Mouse (Mus musculus): Measurements from ENCODE around the gene Masp1. TPM values are rescaled to one million over a fixed set of nuclear protein-coding genes. Genes with fewer than 3 reads are reported as not detected.
A peak's percentile ranks its signal among the peaks of the same experiment; 100 is the strongest.

The Masp1 gene
- 10 to 100 TPM; 20.5 to 23.5 TPM for total RNA-seq (2021)
- long read RNA-seq, experiment 1, transcript Masp1-204 (9 exons, 2,035 nt), result major isoform, 7 of 26 reads
- long read RNA-seq, experiment 1, partial matches to known transcripts, result 2 of 26 reads
- long read RNA-seq, experiment 1, other reads (novel, unspliced or antisense), result 16 of 26 reads
- long read RNA-seq, experiment 2, transcript Masp1-204 (9 exons, 2,035 nt), result major isoform, 11 of 25 reads
- long read RNA-seq, experiment 2, partial matches to known transcripts, result 2 of 25 reads
- long read RNA-seq, experiment 2, other reads (novel, unspliced or antisense), result 10 of 25 reads

DNA sequence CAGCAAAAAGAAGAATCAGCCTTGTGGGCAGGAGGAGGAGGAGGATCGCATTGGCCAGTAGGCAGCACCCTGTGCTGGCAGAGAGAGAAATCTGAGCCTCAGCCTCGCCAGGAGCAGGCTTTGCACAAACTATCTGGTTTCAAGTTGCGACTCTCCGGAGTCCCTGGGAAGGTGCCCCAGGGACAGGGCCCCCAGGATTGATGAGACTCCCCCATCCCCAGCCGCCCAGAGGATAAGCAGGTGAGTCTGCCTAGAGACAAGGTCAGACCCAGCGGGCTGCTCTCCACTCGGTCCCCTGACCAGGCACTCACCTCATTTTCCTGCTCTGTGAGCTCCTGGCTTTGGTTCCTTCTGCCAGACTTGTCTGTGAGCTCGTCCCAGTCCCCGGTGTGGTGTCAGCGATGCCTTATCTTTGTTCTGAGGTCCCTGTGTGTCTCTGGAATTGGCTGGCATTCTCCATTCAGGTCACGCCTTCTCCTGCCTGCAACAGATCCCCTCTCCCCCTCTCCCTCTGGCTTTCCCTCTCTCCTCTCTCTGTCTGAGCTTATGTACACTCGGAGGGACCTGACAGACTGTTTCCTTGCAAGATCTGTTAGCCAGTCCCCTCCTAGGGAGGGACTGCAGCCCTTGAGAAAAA is at the start of gene Masp1, which contains the start of gene Rtp4:
Masp1 (minus strand) TSS at position 581 of the 637 bp plus-strand sequence.
Rtp4 (plus strand) TSS at position 57 of the 637 bp plus-strand sequence.
- peak; percentile 28 to 44 for DNase-seq
- intact Hi-C loops (cut with DNase I), result no loop called here

DNA sequence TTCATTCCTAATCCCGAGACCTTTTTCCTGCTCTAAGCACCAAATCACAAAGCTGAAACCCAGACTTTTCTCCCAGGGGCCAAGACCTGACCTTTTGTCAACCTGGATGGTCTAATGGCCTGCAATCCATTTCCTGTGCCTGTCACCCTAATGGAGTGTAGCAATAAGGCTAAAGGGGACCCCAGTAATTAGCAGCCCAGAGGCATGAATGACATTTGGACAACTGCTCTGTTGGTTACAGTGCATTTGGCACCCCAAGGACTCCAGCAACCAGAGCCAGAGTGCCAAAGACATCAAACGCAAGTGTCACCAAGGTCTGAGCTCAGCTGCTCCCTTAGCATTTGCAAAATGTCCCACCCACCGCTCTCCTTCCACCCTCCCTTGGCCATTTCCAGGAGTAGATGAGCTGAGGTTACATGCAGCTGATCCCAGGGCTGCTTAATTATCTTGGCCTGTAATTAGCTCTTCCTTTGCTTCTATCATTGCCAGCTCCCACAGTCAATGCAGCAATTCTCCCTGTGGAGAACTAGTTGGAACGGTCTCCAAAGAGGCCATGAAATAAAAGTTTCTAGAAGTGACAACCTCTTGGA is 47.8 kb upstream of the Masp1 start:
- intact Hi-C loops (cut with DNase I), result no loop called here
- no peak for DNase-seq

DNA sequence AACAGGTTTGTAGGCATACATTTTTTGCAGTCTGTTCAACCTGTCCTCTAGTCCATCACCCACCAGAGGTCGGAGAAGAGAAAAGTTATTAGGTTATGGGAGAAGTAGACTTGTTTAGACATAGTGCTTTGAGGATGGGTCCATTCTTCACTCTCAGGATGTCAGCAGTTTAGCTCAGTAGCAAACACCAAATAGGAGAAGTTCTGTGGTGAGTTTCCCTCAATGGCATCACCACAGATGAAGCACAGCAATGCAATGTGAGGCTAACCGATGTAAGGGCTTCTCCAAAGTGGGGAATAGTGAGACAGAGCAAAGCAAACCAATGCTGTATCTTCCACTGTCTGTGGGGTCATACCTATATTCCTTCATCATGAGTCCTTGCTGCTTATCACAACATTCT is 37.1 kb upstream of the Masp1 start:
- no peak for DNase-seq
- intact Hi-C loops (cut with DNase I), result no loop called here

DNA sequence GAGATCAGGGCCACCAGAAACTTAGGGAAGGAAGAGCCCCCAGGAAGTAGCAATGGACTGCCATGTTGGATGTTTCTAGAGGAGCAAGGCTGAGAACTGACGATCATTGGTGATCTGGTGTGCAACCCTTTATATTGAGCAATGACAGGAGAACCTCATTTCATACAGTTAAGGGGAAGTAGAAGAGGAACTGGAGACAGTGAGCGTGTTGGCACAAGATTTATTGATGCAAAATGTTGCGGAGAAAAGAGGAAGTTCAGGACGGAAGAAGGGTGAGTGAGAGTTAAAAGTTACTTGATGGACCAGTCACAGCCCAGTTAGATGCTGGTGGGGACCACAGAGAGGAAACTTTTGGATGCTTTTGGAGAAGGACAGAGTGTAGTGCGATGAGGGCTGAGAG is 36.6 kb upstream of the Masp1 start:
- no peak for DNase-seq
- intact Hi-C loops (cut with DNase I), result no loop called here

DNA sequence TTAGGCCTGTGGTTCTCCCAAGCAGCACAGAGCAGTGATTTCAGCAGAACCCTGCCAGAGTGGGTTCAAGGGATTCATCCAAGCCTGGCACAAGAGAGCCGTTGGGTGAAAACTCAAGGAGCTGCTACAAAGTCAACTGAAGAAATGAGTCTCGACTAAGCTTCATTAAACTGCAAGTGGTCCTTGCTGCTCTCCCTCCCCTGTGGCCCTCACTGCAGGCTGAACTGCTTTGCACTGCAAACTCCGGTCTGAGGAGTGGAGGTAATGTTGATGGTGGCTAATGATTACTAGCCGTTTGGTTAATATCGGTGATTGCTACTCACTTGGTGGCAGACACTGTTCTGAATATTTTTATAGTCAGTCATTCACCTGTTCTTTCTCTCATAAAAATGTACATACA is 34.1 kb upstream of the Masp1 start:
- intact Hi-C loops (cut with DNase I), result no loop called here
- DNase-seq, result no peak

DNA sequence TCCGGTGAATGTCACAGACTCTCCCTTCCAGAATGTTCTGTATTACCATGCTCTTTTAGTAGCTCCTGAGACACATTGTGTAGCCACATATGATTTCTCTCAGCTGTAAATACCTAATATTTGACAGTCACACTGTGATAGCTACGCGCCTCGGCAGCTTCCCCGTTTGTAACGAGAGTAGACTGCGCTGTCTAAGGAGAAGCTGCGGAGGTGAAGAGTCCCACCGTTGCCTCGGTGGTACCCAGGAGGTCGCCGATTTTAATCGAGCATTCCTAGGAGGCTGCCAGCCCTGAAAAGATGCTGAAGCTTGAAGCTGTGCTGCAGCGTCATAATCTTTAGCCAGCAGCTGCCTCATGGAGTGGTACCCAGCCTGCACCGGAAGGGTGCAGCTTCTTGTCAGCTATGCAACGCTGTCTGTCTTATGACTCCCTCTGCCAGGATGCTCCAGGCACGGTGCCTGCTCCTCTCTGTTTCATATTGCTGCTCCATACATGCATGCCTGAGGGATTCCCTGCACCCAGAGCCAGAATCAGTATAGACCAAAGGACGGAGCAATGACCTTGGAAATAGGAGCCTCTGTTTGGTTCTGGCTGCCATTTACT is 30.5 kb upstream of the Masp1 start:
- DNase-seq, result no peak
- intact Hi-C loops (cut with DNase I), result loop anchor here (1.0 to 2.0 kb wide), 2 partner anchors 348 to 402 kb away; no protein-coding TSS in a partner anchor

DNA sequence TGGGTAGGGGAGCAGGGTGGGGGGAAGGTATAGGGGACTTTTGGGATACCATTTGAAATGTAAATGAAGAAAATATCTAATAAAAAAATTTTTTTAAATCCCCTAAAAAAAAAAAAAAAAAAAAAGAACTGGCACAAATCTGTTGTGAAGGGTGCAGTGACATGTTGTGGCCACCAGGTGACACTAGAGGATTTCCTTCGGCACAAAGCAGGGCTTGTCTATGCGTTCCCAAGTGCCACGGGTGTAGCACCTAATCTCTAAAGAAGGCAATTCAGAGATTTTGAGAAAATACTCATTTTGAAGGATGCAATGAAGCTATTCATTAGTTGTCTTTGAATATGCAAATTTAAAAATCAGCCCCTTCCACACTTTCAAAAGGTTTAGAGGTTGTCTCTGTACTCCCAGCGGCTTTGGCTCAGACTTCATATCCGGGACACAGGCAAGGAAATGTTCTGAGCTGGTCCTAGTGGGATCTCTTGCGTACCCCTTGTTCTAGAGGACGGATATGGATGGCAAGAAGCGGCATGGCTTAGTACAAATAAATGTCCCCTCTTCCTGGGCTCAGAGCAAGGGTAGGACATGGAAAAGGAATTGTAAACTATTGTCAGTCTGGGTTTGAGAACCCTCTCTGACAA is 29.8 kb upstream of the Masp1 start:
- intact Hi-C loops (cut with DNase I), result loop anchor here (1.0 to 2.0 kb wide), 2 partner anchors 349 to 402 kb away; no protein-coding TSS in a partner anchor
- peak; percentile 43 to 72 for DNase-seq

DNA sequence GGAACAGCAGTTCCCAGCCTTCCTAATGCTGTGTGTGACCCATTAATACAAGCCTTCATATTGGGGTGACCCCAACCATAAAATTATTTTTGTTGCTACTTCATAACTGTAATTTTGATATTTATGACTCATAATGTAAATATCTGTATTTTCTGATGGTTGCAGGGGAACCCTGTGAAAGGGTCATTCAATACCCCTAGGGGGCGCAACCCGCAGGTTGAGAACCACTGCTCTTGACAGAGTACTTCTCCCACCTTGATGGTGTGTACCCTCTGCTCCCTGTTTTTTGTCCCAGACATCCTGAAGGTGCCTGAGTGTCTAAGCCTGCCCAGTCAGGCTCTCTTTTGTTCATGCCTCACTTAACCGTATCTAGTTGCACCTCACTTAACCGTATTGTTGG is 27.2 kb upstream of the Masp1 start:
- intact Hi-C loops (cut with DNase I), result loop anchor here (1.0 kb wide), 1 partner anchor 95 kb away; no protein-coding TSS in a partner anchor
- no peak for DNase-seq

DNA sequence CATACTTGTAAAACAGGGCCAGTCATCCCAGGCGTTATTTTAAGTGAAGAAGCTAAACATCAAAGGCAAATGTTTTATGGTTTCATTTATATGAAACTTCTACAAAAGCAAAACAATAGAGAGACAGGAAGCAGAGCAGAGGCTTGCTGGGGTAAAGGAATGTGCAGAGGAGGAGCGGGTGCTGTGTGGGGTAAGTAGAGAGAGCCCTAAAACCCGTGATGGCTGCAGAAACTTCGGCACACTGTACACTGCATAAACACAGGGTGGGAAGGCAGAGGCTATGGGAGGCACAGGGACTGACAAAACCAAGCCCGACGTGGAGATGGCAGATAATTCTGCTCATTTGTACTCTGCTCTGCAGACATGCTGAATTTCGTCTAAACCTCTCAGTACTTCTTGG is 23.7 kb upstream of the Masp1 start:
- intact Hi-C loops (cut with DNase I), result no loop called here
- DNase-seq, result no peak

DNA sequence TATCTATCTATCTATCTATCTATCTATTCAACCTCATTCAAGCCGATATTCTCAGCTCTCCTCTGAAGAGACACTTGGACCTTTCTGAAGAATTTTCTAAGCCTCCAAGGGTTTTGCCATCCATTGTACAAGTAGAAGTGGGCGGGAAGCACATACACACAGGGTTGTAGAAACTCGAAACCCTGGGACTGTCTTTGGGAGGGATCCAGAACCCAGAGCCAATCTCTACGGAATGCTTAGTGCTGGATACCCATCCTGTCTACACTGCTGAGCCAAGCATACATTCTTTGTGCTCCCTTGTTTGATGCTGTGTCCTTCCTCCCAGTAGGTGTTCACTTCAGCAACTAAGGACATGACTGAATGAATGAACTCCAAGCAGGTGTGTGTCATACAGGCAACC is 22.3 kb upstream of the Masp1 start:
- no peak for DNase-seq

DNA sequence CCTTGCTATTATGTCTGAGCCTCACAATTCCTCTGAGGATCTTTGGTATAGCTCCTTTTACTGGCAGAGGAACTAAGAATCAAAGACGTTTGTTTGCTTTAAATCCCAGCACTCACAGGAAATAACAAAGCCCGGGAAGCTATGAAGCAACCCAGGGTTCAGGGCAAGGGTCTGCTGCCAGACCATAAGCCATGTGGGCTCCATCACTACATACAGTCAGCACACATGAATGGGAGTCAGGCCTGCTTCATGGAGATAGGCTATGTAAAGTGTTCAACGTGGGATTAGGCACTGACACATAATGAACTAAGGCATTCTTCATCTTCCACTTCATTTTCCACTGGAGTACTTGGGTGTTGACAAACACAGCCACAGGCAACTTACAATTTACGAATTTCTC is 20.4 kb upstream of the Masp1 start:
- no peak for DNase-seq
- intact Hi-C loops (cut with DNase I), result no loop called here

More for the DNA sequence above, 22.3 kb upstream of the Masp1 start:
- intact Hi-C loops (cut with DNase I), result no loop called here

DNA sequence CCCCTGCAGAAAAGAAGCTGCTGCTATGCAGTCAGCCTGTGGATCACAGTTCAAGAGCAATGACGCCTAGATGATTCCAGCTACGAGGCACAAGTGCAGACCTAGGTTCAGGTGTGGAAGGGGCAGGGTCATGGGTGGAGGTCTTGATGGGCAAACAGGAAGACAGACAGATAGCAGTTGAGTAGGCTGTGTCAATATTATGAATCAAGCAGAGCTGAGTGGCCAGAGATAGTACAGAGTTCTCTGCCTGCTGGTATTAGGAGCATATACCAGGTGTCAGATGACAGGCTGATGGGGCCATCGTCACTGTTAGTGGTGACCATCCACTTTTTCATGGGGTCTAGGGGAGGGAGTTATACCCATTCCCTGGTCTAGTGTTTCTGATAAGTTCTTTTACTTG is 13.1 kb upstream of the Masp1 start:
- DNase-seq, result no peak
- intact Hi-C loops (cut with DNase I), result no loop called here

DNA sequence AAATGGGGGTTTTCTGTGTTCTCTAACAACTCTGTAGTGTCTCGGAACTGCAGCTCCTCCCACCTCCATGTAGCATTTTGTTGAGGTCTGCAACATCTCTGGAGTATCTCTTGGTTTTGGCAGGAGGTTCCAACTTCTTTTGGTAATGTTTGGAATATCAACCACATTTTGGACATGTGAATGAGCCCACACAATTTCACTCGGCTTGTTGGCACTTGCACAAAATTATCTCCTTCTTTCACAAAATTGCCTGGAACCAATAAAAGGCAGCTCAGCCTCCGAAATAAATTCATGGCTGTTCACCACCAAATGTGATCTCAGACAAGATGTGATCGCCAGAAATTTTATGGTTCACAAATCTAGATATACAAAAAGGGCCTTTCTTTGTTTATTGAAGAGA is 8.6 kb upstream of the Masp1 start:
- intact Hi-C loops (cut with DNase I), result no loop called here
- no peak for DNase-seq

DNA sequence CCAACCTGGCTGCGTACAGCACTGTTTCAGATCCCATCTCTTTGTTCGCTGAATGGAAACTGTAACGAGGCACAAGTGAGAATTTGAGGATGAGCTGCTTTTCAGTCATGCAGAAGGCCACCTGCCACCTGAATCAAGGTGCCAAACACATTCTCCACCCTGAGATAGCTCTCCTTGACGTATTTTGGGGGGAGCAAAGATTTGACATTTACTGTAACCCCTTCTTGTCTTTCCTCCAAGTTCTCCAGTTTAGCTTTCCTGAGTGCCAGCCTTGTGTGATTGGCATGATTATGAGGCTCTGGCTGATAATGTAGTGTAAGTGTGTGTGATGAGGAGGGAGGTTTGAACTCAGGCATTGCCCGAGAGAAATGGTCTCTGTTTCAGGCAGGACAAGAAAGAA is 1.5 kb upstream of the Masp1 start:
- intact Hi-C loops (cut with DNase I), result no loop called here

DNA sequence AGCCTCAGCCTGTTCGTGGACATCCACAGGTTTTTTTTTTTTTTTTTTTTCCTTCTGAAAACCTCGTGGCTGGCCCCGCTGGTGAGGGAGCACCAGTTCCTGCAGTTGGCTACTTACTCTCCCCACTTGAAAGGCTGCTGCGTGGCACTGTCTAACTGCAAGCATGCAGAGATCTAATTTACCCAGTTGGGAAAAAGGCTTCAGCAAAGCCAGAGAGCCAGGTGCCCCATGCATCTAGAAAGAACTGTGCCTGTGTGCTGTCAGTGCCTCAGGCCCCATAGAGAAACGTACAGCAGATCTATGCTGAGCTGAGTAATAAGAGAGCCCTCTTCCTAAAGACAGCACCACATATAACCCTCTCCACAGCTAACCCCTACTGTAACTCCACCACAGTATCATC is 477 bp upstream of the Masp1 start:
- intact Hi-C loops (cut with DNase I), result no loop called here
- no peak for DNase-seq

More for the DNA sequence above, 1.5 kb upstream of the Masp1 start:
- DNase-seq, result no peak

DNA sequence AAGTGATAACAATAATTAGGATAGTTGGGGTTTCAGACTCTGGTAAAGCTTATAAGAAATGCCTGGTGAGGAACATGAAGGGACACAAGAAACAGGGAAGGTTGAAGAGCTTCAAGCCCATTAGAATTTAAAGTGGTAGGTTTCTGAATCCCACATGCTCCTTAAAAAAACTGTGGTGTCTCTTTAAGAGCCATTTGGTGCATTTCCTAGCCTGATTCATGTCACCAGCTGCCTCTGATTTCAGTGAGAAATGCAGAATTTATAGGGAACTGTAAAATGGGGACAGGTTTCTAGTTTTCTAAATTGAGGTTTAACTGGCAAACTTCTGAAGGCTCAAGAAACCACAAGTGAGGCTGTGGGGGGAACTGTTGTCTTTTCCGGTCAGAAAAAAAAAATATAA is 844 bp downstream of the Masp1 start:
- no peak for DNase-seq
- intact Hi-C loops (cut with DNase I), result no loop called here

DNA sequence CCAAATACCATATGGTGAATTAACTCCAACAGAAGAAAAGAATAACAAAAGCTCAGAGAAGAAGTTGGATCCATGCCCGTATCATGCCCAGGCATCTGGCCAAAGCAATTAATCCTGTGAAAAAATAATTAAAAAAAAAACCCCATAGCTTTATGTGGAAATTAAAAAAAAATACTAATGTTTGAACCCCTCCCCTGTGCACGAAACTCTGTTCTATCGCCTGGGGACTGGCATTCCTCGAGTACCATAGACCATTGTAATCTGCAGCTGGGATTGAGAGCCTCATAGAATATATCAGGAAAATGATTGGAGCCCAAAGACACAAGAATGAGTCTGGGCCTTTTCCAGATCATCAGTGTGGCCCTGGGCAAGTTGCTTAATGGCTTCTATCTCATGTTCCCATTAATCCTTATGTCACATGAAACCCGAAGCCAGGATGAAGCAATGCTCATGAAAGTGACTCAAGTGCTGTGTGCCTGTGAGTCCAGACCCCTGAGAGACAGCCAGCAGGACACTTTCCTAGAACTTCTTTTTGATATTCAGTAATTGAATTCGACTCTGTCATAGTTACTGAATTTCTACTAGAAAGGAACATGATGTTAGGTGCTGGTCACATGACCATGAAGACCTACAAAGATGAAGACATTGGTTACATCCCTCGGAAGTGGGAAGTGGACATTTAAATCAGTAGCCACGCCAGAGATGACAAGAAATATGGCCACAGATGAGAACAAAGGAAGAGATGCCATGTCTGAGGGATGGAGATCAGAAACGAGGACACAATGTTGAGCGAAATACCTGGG is 1.8 kb downstream of the Masp1 start:
- no peak for DNase-seq
- intact Hi-C loops (cut with DNase I), result no loop called here

DNA sequence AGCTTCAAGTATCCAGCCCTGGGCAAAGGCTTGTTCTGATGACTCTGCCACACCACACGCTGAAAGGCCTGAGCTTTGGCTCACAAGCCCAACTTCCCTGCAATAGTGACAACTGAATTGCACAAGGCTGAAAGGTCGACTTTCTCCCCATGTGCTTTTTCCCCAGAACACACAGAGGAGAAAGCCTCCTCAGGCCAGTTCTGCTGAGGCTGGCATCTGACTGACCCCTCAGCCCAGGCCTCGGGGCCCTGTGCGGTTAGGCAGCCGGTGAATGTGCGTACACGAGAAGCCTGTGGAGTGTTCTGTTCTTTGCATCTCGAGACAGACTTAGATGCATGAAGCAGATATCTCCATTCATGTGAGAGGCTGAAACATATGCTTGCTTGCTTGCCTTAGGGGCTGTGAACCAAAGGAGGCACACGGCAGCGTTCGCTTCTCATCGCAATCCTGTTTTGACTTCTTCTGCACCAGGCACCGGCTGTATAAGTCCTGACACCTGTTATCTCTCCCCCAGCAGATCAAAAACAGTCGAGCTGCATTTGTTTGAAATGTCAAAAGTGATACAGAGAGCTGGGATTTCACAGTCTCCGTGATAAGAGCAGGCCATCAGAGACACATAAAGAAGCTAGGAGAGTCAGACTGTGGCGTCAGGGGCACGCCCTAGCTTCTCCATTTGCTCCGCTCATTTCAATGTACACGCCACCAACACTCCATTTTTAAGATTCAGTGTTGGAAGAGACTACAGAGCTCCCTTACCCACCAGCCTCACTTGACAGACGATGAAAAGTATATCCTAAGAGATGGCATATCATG is 2.7 kb downstream of the Masp1 start:
- intact Hi-C loops (cut with DNase I), result no loop called here
- no peak for DNase-seq

DNA sequence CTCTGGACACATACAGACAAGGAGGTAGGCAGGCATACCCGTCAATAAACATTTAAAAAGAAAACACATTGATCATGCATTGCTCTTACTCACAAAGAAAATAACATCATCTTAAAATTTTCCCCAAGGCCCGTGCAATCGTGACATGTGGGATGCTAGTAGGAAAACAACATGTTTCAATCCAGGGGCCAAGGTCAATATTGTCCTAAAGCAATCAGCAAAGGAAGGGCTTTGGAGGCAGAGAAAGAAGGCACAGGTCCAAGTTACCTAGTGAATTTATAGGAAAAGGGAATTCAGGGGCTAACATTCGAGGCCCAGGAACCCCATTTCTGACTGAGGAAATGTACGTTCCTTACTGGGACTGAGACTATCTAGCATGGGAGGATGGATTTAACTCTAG is 3.4 kb downstream of the Masp1 start:
- intact Hi-C loops (cut with DNase I), result no loop called here
- DNase-seq, result no peak

Data from heart, postnatal 14 days (tissue).